Mouse (Mus musculus): ENCODE measurements around the gene Scnn1a.

Gene Scnn1a

GRCm38 (mm10) chr6:125363451-125364242 is 43.2 kb downstream of the Scnn1a start:
- no peak for DNase-seq

- DNase-seq = no peak
Observed at GRCm38 (mm10) chr6:125364448-125364847, 44.0 kb downstream of the Scnn1a start.

DNA sequence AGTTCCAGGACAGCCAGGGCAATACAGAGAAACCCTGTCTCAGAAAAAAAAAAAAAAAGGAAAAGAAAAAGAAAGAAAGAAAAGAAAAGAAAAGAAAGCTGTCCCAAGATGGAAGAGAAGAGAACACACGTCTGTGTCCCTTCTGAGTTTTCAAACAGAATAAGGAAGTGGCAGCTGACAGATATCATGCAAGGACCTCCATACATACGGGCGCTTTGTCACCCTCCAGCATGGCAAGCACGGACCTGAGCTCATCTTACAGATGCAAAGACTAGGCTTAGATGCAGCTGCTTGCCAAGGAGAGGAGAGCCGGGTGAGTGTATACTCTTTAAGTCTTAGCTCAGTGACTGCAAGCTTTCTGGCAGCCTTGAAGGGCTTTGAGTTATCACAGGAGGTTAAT is 45.1 kb downstream of the Scnn1a start:
- DNase-seq = no peak

DNA sequence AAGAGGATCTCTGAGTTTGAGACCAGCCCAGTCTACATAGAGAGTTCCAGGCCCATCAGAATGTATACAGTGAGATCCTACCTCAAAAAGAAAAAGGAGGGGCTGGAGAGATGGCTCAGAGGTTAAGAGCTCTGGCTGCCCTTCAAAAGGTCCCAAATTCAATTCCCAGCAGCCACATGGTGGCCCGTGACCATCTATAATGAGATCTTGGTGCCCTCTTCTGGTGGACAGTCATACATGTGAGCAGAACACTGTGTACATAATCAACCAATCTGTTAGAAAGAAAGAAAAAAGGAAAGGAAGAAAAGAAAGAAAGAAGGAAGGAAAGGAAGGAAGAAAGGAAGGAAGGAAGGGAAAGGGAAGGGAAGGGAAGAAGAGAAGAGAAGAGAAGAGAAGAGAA is 45.7 kb downstream of the Scnn1a start:
- DNase-seq = no peak

DNA sequence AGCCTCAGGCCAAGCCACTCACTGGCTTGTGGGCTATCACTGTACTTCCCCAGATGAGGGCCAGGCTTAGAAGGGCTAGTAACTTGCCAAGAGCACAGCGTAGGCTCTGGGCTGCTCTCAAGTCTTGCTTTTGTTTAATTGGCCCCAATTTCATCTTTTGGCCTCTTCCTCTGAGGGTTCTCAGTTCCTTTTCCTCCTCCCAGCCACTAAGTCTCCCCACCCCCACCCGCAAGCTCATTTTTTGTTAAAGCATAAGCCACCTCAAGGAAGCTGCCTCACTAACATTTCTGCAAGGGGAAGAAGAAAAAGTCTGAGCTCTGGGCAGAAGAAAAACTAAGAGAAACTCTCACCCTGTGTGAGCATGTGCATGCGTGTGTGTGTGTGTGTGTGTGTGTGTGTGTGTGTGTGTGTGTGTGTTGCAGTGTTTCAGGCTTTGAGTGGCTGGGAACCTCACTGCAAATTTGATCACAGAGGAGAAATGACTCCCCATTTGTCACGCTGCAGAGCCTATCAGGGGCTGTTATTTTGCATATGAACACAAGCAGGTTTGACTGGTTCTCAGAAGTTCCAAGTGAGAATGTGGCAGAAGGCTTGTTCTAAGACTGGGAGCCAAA is 47.4 kb downstream of the Scnn1a start:
- no peak for DNase-seq

- DNase-seq = no peak
Observed at GRCm38 (mm10) chr6:125377042-125377441, 56.6 kb downstream of the Scnn1a start.

DNA sequence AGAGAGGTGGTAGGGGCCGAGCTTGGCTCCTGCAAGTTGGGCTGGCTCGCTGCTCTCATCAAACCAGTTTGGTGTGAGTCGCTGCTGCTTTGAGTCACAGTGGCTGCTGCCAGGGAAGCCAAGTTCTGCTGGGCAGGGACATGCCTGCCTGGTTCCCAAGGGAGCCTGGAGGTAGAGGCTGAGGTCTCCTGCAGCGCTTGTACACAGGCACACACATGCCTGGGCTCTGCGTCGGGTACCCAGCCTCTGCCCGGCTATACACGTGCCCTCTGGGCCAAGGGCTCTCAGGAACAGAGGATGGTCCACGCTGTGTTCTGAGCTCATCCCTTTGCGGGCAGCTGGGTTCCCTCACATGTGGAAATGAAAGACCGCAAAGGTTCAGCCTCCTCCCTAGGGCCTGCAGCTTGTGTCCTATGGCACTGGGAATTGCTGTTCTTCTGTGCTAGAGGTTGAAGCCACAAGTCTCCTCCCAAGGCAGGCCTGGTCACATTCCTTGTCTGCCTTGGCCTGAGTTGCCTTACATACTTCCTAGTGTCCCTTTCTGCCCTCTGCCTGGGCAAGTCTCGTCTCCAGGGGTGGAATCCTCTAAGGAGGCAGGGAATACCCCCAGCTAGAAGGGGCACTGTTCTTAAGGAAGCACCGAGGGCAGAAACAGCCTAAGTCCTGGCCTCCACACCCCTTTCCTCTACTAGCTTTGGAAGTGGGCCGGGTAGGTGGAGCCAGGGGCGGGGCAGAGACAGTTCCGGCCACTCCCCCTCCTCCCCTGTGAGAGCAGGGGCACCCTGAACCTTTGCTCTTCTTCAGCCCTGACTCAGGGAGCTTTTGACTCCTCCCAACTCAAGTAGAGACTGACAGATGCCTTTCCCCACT is 57.4 kb downstream of the Scnn1a start:
- DNase-seq = no peak

GRCm38 (mm10) chr6:125378621-125379020 is 58.2 kb downstream of the Scnn1a start:
- DNase-seq = no peak

DNA sequence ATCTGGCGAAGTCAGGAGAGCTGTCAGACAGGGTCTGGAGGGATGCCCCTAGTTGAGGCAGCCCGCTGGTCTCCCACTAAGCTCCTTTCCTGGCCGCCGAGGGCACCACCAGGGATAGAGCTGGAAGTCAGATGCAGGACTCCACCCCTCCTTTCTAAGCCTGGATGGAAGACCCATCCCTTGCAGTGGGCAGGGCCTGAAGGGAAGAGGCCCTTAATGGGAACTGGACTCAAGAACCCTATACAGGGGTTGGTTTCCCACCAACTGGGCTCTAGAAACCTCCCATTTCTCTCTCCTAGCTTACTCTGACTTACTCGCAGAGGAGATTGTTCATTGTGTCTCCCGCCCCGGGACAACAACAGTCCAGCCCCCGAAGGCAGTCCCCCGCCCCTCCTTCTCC is 59.3 kb downstream of the Scnn1a start:
- DNase-seq = no peak

- DNase-seq = peak in 1 of 2 experiments; percentile 13
Observed at GRCm38 (mm10) chr6:125380372-125381360, 60.2 kb downstream of the Scnn1a start, which contains the start of gene Plekhg6. Gene Plekhg6 (minus strand): TSS chr6:125380793.

DNA sequence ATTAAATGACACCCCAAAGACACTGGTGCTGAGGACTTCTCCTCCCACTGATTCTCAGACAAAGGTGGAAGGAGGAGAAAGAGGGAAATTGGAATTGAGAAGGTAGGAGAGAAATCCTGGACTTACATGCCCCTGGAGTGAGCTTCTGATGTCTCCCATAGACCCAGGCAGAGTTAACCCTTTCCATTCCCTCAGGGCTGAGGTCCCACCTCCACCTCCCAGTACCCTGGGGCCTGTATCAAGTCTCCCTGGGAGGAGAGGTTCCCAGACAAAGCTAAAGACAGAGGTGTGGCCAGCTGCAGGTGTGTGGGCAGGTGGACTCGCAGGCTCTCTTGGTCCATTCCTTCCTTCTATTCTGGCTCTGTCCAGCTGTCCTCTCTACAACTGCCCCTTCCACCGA is 61.6 kb downstream of the Scnn1a start:
- no peak for DNase-seq

- DNase-seq = no peak
Observed at GRCm38 (mm10) chr6:125385066-125385974, 64.9 kb downstream of the Scnn1a start.

DNA sequence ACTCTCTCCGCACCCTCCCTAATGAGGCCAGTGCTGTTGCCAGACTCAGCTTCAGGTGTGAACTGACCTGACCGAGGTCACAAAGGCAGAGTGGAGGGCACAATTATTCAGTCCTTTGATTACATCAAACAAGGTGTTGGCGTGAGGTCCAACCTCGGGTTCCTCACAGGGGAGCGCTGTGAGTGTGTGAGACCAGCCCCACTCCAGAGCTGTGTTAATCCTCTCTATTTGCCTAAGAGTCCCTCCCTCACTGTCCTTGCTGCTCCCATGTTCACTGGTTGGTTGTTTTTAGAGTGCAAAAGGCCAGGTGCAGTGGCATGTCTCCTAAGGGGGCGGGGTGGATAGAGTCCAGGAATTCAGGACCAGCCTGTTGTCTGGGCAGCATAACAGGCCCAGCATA is 65.6 kb downstream of the Scnn1a start:
- DNase-seq = no peak

DNA sequence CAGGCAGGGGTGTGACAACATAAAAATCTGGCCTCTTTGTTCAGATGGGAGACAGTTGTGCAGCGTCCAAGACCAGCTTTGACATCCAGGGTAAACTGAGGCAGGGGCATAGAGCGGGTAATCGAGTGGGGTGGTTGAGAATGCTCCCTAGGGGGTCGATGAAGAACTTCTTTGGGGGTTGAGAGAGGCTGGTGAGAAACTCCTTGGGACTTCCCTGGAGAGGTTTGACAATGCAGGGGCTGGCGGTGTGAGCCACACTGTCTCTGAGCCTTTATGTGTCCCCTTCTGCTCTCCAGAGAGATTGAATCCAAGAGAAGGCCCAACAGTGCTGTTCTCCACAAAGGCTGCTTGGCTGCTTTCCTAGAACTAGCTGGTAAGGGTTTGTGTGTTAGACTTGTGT is 69.4 kb downstream of the Scnn1a start:
- no peak for DNase-seq

Measured in cerebellum, postnatal 36 days (tissue).